Mouse (Mus musculus) CH12.LX (cell line): ENCODE measurements around the gene Tmem97. TPM values are rescaled to one million over a fixed set of nuclear protein-coding genes. Genes with fewer than 3 reads are reported as not detected.

Experiments
- DNase-seq: peaks from one replicate; pipeline ENCODE4 v3.0.0-alpha.2; 2013; ENCODE audit errors: extremely low read depth
- H3K27ac ChIP-seq: 2 replicates; pipeline ENCODE4 v1.5.1; 2012; ENCODE audit warnings: low read depth, mild to moderate bottlenecking, control low read depth, moderate library complexity; ENCODE audit not compliant: insufficient read depth
- H3K27me3 ChIP-seq: replicated peaks from 2 replicates; pipeline ENCODE3; 2012; ENCODE audit warnings: inconsistent platforms
- H3K36me3 ChIP-seq, 2 experiments: replicated peaks in 1 of 2; 2 replicates each; pipeline versions ENCODE3 to v1.6.1; 2012; ENCODE audit warnings: inconsistent platforms in 1 of 2, low read length in 1 of 2, mild to moderate bottlenecking in 1 of 2, mixed read lengths in 1 of 2, moderate library complexity in 1 of 2; ENCODE audit not compliant: control insufficient read depth in 1 of 2, insufficient read depth in 1 of 2
- H3K4me1 ChIP-seq, 2 experiments: 2 replicates each; pipeline ENCODE4 v1.6.1; 2012; ENCODE audit warnings: inconsistent platforms in 1 of 2, moderate library complexity in 1 of 2; ENCODE audit not compliant: insufficient read depth in 2 of 2, control insufficient read depth in 1 of 2
- H3K4me2 ChIP-seq: 2 replicates; pipeline ENCODE4 v1.6.1; 2012; ENCODE audit warnings: low read depth, mild to moderate bottlenecking, control low read depth; ENCODE audit not compliant: poor library complexity, insufficient read depth, severe bottlenecking
- H3K4me3 ChIP-seq, 3 experiments: fragments of 150-350 bp in 1 of 3; sonication (generic) in 1 of 3; replicated peaks in 1 of 3; 2 replicates each; pipeline versions ENCODE3 to v1.5.1; 2011 to 2012; ENCODE audit warnings: low read depth in 2 of 3, low read length in 2 of 3, mild to moderate bottlenecking in 2 of 3, moderate library complexity in 2 of 3, control low read depth in 1 of 3, improper control_type of control experiment in 1 of 3, inconsistent platforms in 1 of 3, mixed read lengths in 1 of 3; ENCODE audit not compliant: poor library complexity in 1 of 3
- H3K79me2 ChIP-seq: replicated peaks from 2 replicates; pipeline ENCODE4 v1.6.1; 2012; ENCODE audit warnings: mild to moderate bottlenecking, moderate library complexity; ENCODE audit not compliant: control insufficient read depth, poor library complexity, insufficient read depth, severe bottlenecking; ENCODE audit errors: extremely low read depth
- H3K9ac ChIP-seq: 2 replicates; pipeline ENCODE4 v1.6.1; 2012; ENCODE audit warnings: low read depth, mild to moderate bottlenecking, control low read depth, moderate library complexity; ENCODE audit not compliant: insufficient read depth
- H3K9me3 ChIP-seq: replicated peaks from 2 replicates; pipeline ENCODE3; 2012; ENCODE audit warnings: low read length, inconsistent platforms, mixed read lengths
- BHLHE40 ChIP-seq: IDR thresholded peaks from 2 replicates; pipeline ENCODE4 v1.6.1; 2011; ENCODE audit warnings: mild to moderate bottlenecking, low read depth, low read length, improper control_type of control experiment
- CHD1 ChIP-seq: IDR thresholded peaks from 2 replicates; pipeline ENCODE4 v1.6.1; 2012; ENCODE audit warnings: low read depth, low read length, improper control_type of control experiment, inconsistent platforms
- CTCF ChIP-seq, 2 experiments: IDR thresholded peaks in 1 of 2; conservative IDR thresholded peaks in 1 of 2; 2 replicates each; pipeline ENCODE4 v1.5.1; 2011 to 2012; ENCODE audit warnings: low read depth in 2 of 2, low read length in 2 of 2, improper control_type of control experiment in 1 of 2, inconsistent platforms in 1 of 2, mild to moderate bottlenecking in 1 of 2, moderate library complexity in 1 of 2
- E2F4 ChIP-seq: IDR thresholded peaks from 2 replicates; pipeline ENCODE4 v1.6.1; 2011; ENCODE audit warnings: low read depth, low read length, improper control_type of control experiment; ENCODE audit not compliant: insufficient replicate concordance
- GABPA ChIP-seq: IDR thresholded peaks from 2 replicates; pipeline ENCODE4 v1.6.1; 2012; ENCODE audit warnings: low read depth, low read length, improper control_type of control experiment, inconsistent platforms; ENCODE audit not compliant: insufficient replicate concordance
- IRF4 ChIP-seq: IDR thresholded peaks from 2 replicates; pipeline ENCODE4 v1.6.1; 2014; ENCODE audit warnings: low read depth, mild to moderate bottlenecking, inconsistent platforms, low read length, improper control_type of control experiment
- JUND ChIP-seq: conservative IDR thresholded peaks from 2 replicates; pipeline ENCODE4 v1.6.1; 2011; ENCODE audit warnings: low read depth, low read length, improper control_type of control experiment
- KAT2A ChIP-seq: IDR thresholded peaks from 2 replicates; pipeline ENCODE4 v1.6.1; 2012; ENCODE audit warnings: low read length, improper control_type of control experiment, inconsistent platforms; ENCODE audit not compliant: insufficient replicate concordance
- MAFK ChIP-seq: IDR thresholded peaks from 2 replicates; pipeline ENCODE4 v1.6.1; 2011; ENCODE audit warnings: low read length, improper control_type of control experiment; ENCODE audit not compliant: insufficient replicate concordance
- MEF2A ChIP-seq: IDR thresholded peaks from 2 replicates; pipeline ENCODE4 v1.6.1; 2014; ENCODE audit warnings: low read depth, mild to moderate bottlenecking, inconsistent platforms, low read length, improper control_type of control experiment, borderline replicate concordance
- MXI1 ChIP-seq: IDR thresholded peaks from 2 replicates; pipeline ENCODE4 v1.6.1; 2011; ENCODE audit warnings: mild to moderate bottlenecking, low read depth, low read length, improper control_type of control experiment
- NRF1 ChIP-seq: IDR thresholded peaks from 2 replicates; pipeline ENCODE4 v1.6.1; 2014; ENCODE audit warnings: low read depth, mild to moderate bottlenecking, inconsistent platforms, low read length, improper control_type of control experiment, moderate library complexity
- PAX5 ChIP-seq: IDR thresholded peaks from 2 replicates; pipeline ENCODE4 v1.6.1; 2012; ENCODE audit warnings: low read length, inconsistent platforms, mixed read lengths
- RAD21 ChIP-seq: IDR thresholded peaks from 2 replicates; pipeline ENCODE4 v1.6.1; 2011; ENCODE audit warnings: low read depth, mild to moderate bottlenecking, low read length, improper control_type of control experiment, moderate library complexity
- UBTF ChIP-seq: IDR thresholded peaks from 2 replicates; pipeline ENCODE4 v1.6.1; 2012; ENCODE audit warnings: low read depth, mild to moderate bottlenecking, inconsistent platforms, low read length, improper control_type of control experiment, moderate library complexity
- USF1 ChIP-seq: IDR thresholded peaks from 2 replicates; pipeline ENCODE4 v1.6.1; 2014; ENCODE audit warnings: low read depth, mild to moderate bottlenecking, inconsistent platforms, low read length, improper control_type of control experiment
- ZC3H11A ChIP-seq: IDR thresholded peaks from 2 replicates; pipeline ENCODE4 v1.6.1; 2012; ENCODE audit warnings: low read depth, mild to moderate bottlenecking, inconsistent platforms, low read length, improper control_type of control experiment
- dilution Hi-C: fragments of 300-500 bp; cut with MboI; formaldehyde crosslinking; loops from 2 replicates; pipeline ENCODE4 v1.14.3; 2020; ENCODE audit warnings: low sequenced_read_pairs; ENCODE audit not compliant: extremely low pct_unique_long_range_greater_than_20kb, extremely low pct_ligation_motif_present
- in situ Hi-C: fragments of 300-500 bp; cut with MboI; formaldehyde crosslinking; loops from 3 replicates; pipeline ENCODE4 v1.14.3; 2019; ENCODE audit warnings: low sequenced_read_pairs, low pct_ligation_motif_present, low pct_unique_long_range_greater_than_20kb, mixed read lengths
- polyA plus RNA-seq: library from polyadenylated mRNA; unstranded; fragments of >175 nt; gene quantifications from 2 replicates; pipeline ENCODE4 v1.2.1, GENCODE M21; 2012; ENCODE audit warnings: low read depth; ENCODE audit not compliant: insufficient read length
- total RNA-seq, 2 experiments: library from RNA; depleted of rRNA; stranded (reverse); fragments of 300-350 nt in 1 of 2; fragments of >200 nt in 1 of 2; gene quantifications; 2 replicates each; pipeline ENCODE4 v1.2.3; 2012 to 2014

The Tmem97 gene
- total and polyA plus RNA-seq, 3 experiments, result 213 to 347 (median 268) TPM

DNA sequence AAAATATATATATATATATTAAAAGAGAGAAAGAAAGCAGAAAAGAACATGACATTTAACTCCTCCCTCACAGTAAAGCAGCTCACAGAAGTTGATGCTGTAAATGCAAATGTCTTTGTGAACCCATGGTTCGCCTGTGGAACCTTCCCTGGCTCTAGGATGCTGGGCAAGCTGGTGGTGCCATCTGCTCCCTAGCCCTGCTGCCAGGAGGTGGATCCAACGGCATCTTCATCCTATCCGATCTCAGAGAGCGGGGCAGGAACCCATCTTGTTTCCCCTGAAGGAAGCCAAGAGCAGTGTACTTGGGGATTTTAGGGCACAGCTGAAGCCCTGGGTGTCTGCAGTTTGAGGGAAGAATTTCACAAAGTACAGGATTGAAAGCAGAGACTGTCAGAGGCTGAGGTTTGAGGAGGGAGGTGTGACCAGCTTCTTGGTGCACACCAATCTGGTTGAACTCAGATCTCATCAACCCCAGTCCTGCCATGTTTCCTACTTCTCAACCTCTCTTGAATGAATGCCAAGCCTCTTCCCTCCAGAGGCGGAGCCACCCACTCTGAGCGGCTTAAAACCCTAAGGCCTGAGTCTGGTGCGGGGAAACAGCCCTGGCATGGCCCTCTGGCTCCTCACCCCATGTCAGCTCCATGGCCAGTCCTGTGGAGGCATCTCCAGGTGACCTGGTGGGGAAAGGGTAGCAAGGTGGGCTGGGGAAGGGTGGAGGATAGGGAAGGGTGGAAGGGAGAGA, 47.5 kb downstream of the Tmem97 start, which contains the start of gene Sebox:
TSS of gene Sebox (plus strand) at position 539 of the 742 bp plus-strand sequence.
- dilution Hi-C loops, result no loop called here
- no peak for DNase-seq
- H3K4me1 ChIP-seq, result peaks cover 0 to 3% of the 10 kb centered on the region in 2 experiments; a peak in 1 of 4 replicates
- H3K27me3 ChIP-seq, result peaks cover 16% of the 10 kb centered on the region
- TF ChIP-seq MEF2A, result no peak
- TF ChIP-seq UBTF, result no peak
- no peak for TF ChIP-seq CTCF (conservative IDR thresholded peaks at IDR 0.05 in 1 of 2, IDR thresholded peaks at IDR 0.05 in 1 of 2; ENCODE audit: low read depth in 2 of 2, low read length in 2 of 2)
- no peak for TF ChIP-seq KAT2A
- no peak for TF ChIP-seq MAFK
- TF ChIP-seq RAD21, result no peak
- TF ChIP-seq GABPA, result no peak
- H3K4me2 ChIP-seq, result no peak within 1 kb of the TSS
- no peak within 1 kb of the TSS for H3K9ac ChIP-seq
- peaks cover 25 to 53% of the 10 kb centered on the region in 2 experiments for H3K36me3 ChIP-seq
- H3K27ac ChIP-seq, result no peak within 1 kb of the TSS
- no peaks in the 10 kb centered on the region for H3K79me2 ChIP-seq
- no peaks in the 10 kb centered on the region for H3K9me3 ChIP-seq
- H3K4me3 ChIP-seq, result no peak within 1 kb of the TSS
- in situ Hi-C loops, result no loop called here

DNA sequence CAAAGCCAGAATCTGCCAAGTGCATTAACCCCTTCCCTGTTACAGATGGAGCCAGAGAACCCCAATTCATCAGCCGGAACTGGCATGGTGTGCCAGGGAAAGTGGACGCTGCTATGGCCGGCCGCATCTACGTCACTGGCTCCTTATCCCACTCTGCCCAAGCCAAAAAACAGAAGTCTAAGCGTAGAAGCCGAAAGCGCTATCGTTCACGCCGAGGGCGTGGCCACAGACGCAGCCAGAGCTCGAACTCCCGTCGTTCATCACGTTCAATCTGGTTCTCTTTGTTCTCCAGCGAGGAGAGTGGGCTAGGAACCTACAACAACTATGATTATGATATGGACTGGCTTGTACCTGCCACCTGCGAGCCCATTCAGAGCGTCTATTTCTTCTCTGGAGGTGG, 49.0 kb downstream of the Tmem97 start:
- no peak overlapping the region for H3K27ac ChIP-seq
- in situ Hi-C loops, result no loop called here
- peaks cover 10 to 37% of the 10 kb centered on the region in 2 experiments for H3K36me3 ChIP-seq
- peaks cover 22% of the 10 kb centered on the region for H3K27me3 ChIP-seq
- DNase-seq, result no peak
- dilution Hi-C loops, result no loop called here
- H3K4me3 ChIP-seq, result no peak overlapping the region
- no peak overlapping the region for H3K9ac ChIP-seq
- peaks cover 5 to 12% of the 10 kb centered on the region in 2 experiments; a peak in 3 of 4 replicates for H3K4me1 ChIP-seq
- no peaks in the 10 kb centered on the region for H3K79me2 ChIP-seq
- TF ChIP-seq NRF1 (no peak), E2F4 (no peak), MEF2A (no peak), CHD1 (no peak), ZC3H11A (no peak), BHLHE40 (no peak), PAX5 (no peak), CTCF (conservative IDR thresholded peaks at IDR 0.05 in 1 of 2, IDR thresholded peaks at IDR 0.05 in 1 of 2; ENCODE audit: low read depth in 2 of 2, low read length in 2 of 2) (no peak), IRF4 (no peak), MXI1 (no peak), USF1 (no peak), JUND (no peak)
- TF ChIP-seq, all 38 proteins: peak for 0
- H3K4me2 ChIP-seq, result no peak overlapping the region
- H3K9me3 ChIP-seq, result no peaks in the 10 kb centered on the region
